Mouse (Mus musculus) brown adipose tissue, adult 24 weeks (tissue): ENCODE data around the gene Sim2. TPM values are rescaled to one million over a fixed set of nuclear protein-coding genes. Genes with fewer than 3 reads are reported as not detected.

Source experiments
- H3K27ac ChIP-seq: fragments of 200-500 bp; replicated peaks from 2 replicates; pipeline ENCODE4 v1.5.1; 2012; ENCODE audit warnings: low read depth, mild to moderate bottlenecking, low read length
- H3K4me1 ChIP-seq: fragments of 200-500 bp; 2 replicates; pipeline ENCODE4 v1.6.1; 2012; ENCODE audit warnings: low read length, mixed read lengths; ENCODE audit not compliant: control insufficient read depth, insufficient read depth, insufficient read length
- H3K4me3 ChIP-seq: fragments of 200-500 bp; 2 replicates; pipeline ENCODE4 v1.5.1; 2012; ENCODE audit warnings: low read depth, mild to moderate bottlenecking, low read length, moderate library complexity; ENCODE audit not compliant: insufficient read depth
- polyA plus RNA-seq: library from polyadenylated mRNA; stranded (reverse); fragments of >200 nt; gene quantifications from 2 replicates; pipeline ENCODE4 v1.2.4, GENCODE M21; 2012; ENCODE audit not compliant: missing spikeins, insufficient read depth, insufficient read length

The Sim2 gene
- polyA plus RNA-seq, 1 experiment, result 0.52 TPM

DNA sequence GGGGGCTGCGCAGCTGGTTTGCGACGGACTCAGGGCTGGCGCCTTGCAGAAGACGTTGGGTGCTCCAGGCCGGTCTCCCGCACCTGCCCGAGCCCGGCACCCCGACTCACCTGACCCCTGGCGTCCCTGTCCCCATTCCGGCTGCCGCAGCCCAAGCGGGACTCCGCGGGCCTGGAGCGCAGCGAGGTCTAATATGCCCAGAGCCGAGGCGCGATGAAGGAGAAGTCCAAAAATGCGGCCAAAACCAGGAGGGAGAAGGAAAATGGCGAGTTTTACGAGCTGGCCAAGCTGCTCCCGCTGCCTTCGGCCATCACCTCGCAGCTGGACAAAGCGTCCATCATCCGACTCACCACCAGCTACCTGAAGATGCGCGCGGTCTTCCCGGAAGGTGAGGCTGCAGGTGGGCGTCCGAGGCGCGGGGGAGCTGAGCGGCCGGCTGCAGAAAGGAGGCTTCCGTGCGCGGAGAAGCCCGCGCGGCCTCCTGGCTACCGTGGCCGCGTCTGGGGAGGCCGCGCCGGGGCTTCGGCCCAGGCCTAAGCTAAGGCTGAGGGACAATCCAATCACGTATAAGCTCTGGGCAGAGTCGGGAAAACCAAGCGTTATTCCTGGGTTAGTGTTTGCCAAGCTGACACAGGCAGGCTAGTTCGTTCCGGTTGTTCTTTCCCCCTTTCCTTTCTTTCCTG, 1.0 kb downstream of the Sim2 start:
- Histone ChIP-seq H3K4me1 (peaks cover 3% of the 10 kb centered on the region; the same call in 1 of the 2 replicates), H3K4me3 (peak overlapping the region; percentile 57)

DNA sequence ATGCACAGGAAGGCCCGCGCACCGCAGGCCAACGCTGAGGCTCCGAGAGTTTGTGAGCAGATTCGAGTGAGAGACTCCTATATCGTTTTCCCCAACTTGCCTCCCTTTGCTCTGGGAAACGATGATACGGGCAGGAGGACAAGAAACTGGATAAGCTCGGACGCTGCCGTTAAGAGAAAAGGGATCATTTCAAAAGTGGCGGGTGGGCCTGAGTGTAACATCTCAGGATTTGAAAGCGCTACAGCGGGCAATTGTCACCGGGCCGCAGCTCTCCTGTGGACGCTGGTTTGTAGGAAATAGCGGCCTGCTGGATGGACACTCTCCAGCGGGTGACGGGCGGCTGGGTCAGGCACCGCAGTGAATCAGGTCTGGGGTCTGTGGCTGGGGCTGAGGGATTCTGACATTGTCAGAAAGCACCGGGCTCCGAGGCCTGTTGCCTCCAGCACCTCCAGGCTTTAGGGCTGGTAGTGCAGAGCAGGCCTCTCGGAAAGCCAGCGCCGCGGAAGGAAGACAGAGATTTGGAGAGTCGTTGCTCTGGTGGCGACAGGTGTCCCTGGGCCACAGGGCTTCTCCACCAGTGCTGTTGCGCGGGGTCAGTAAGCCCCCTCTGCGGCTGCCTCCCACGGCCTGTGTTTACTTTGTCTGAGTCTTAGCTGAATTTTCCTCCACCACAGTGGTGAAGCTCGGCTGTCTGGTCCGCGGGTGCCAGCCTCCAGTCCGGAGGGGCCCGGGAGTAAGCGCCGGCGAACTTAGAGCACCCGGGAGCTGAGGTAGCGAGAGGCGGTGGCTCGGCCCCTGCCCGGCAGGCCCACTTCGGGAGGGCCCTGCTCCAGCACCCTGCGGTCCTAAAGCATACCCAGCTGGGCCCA, 2.2 kb downstream of the Sim2 start:
- H3K4me1 ChIP-seq, result peaks cover 3% of the 10 kb centered on the region; the same call in 1 of the 2 replicates
- peak overlapping the region; percentile 42 for H3K4me3 ChIP-seq
- no peak overlapping the region for H3K27ac ChIP-seq

More for the DNA sequence above, 1.0 kb downstream of the Sim2 start:
- H3K27ac ChIP-seq, result no peak overlapping the region

DNA sequence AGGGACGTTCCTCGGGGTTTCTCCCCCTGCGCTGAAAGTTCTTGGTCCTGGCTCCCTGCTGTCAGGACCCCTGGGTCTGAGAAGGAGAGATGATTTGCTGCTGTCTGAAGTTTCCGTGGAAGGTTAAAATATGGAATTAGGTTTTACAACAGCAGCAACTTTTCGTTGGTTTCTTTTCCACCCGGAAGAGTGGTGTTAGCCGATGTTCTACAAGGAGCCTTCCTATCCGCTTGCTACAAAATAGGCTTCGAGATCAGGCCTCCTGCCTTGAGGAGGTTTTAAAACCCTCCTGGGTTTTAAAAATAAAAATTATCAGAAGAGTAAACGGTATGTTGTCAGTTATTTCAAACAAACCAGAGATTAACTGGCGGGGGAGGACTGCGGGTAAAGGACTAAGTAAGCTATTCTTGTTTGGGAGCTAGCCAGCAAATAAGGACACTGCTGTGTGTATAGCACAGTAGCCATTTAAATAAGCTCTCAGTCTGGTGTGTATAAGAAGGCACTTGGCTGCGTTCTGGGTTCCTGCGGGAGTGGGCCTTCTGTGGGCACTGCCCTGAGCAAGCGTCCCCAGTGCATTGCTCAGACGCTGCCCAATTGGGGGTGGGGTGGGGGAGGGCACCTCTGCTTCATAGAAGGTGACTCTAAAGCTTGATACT, 3.0 kb downstream of the Sim2 start:
- H3K4me1 ChIP-seq, result peaks cover 3% of the 10 kb centered on the region; the same call in 1 of the 2 replicates
- no peak overlapping the region for H3K27ac ChIP-seq
- peak overlapping the region; percentile 42 for H3K4me3 ChIP-seq

DNA sequence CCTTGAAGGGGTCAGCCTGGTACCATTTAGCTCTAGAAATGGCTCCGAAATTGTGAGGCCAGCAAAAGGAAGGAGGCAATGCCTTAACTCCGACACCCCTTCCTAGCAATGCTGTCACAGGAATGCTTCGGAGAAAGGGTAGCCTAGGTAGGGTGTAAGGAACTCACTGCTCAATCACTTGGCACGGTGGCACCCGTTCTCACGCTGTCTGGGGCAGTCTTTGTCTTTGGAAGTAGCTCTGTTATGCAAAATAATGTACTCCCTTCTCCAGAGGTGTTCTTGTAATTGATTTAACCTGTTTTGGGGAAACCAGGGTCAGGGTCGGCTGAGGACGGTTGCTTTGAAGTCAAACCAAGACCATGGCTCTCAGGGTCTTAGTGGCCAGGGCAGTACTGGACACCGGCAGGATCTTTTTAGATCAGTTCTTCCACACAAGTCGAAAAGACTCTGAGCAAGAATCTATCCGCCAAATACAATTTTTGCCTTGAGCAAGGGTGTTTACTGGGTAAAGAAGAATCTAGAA, 3.6 kb downstream of the Sim2 start:
- Histone ChIP-seq H3K4me1 (peaks cover 3% of the 10 kb centered on the region; the same call in 1 of the 2 replicates), H3K27ac (no peak overlapping the region)

DNA sequence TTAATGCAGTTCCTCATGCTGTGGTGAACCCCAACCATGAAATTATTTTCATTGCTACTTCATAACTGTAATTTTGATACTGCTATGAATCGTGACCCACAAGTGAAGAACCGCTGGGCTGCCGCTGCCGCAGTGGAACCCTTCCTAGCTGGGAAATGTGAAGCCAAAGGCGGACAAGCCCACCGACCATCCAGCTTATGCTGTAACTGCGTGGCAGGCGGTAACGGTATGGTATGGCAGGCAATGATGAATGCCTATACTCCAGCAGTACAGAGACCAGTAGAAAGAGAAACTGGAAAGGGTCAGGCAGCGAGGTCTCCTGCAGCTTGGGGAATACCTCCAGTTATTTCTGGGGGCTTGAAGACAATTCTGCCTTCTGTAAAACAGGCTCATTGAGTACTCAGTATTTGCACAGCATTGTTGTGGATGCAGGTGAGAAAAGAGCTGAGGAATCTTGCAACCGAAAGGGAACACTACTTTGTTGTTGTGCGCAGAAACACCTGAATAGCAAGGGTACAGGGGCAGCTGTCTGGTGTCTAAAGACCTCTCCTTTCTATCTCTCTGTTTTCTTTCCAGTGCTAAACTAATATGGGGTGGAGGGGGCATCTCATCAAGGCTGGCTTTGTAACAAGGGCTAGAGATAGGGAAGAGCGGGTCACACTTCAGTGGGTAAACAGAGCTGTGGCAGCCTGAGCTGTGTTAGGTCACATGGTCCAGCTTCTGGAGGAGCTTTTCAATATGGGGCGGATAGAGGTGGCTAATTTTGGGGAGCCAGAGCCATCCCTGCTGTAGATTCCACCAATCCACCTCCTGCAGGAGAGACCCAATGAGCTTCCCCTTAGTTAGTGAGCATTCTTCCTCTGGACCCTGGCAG, 4.3 kb downstream of the Sim2 start:
- peaks cover 3% of the 10 kb centered on the region; the same call in 1 of the 2 replicates for H3K4me1 ChIP-seq
- no peak overlapping the region for H3K27ac ChIP-seq
- H3K4me3 ChIP-seq, result no peak overlapping the region

More for the DNA sequence above, 3.6 kb downstream of the Sim2 start:
- H3K4me3 ChIP-seq, result no peak overlapping the region

DNA sequence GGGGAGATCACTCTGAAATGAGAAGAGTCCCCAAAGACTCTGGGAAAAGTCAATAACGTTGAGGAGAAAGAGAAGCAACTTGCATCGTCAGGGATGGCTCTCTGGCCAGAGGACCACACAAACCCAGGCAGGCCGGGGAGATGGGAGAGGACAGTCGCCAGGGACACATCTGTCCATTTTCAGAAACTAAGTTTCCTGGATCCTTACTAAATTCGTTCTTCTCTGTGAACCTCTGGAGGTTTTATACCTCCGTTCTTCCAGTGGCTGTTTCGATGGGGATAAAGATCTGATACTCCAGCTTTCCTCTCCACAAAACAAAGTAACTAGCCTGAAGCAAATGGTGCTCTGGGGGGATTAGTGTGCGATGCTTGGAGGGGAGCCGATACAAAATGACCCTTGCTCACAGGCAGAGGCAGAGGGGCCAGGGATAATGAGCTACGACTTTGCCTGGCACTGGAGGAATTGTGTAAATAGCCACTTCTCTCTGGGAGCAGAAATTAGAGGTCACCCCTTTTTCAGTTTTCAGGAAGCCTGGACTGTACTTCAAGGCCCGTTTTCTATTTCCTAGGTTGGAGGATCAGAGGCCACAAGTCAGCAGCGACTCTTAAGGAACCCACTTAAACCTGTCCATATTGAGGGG, 7.9 kb downstream of the Sim2 start:
- Histone ChIP-seq H3K4me3 (no peak overlapping the region), H3K27ac (no peak overlapping the region), H3K4me1 (no peaks in the 10 kb centered on the region)

DNA sequence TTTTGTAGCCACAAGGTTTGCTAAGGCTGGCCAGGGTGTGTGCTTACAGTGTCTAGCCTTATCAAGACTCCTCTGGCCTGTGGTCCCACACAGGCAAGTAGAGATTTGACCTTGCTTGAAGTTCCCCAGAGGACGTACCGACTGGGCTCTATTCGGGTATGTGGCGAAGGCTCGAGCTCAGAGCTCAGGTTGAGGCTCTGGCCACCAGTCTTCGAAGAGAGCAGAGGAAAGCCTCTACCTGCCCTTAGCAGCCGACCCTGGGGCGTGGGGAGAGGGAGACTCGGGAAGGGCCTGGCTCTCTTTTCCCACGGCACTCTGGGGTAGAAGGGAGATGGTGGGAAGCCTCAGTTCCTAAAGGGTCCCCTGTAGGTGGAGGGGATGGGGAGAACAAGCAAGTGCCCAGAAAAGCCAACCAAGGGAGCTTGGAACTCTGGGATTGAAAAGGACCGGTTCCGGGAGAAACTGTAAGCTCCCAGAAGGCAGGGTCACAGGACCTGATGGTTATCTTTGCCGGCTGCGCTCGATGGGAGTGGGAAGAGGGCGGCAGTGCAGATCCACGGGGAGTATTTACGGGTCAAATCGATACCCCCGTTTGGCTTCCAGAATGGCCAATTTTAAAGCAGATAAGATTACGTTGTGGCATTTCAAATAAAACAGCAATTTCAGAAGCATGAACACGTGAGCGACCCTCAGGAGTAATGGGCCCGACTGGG, 8.6 kb downstream of the Sim2 start:
- Histone ChIP-seq H3K27ac (no peak overlapping the region), H3K4me1 (no peaks in the 10 kb centered on the region), H3K4me3 (no peak overlapping the region)

DNA sequence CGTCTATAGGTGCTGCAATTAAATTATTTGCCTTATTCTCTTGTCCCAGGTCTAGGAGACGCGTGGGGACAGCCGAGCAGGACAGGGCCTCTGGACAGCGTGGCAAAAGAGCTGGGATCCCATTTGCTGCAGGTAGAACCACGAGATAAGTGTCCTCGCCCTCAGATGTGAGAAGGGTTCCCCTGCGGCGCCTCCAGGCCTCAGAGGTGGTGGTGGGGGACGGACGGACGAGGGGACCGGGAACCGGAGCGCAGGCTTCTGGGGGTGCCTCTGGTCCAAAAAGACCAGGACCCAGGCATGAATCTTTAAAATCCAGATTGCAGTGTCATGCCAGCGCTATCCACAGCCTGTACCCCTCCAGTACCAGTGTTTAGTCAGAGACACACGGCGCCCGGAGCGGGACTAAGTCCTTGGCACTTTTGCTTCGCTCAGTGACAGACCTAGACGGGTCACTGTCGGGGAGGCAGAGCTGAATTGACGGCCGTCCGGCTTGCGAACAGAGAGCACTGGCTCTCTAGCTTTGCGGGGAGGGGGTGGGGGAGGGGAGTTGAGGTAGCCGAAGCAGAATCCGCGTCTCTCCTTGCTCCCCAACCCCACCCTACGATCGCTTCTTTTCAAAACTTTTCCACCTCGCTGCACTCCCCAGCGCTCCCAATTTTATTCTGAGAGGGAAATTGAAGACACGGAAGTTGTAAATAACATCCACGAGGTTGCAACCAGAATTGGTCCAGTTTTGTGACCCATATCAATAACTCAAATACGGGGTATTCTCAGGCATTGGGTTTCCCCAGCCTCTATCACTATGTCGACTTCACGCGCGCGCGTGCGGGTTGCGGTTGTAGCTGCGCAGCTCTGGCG, 9.7 kb downstream of the Sim2 start:
- Histone ChIP-seq H3K4me1 (no peaks in the 10 kb centered on the region), H3K4me3 (no peak overlapping the region), H3K27ac (no peak overlapping the region)

DNA sequence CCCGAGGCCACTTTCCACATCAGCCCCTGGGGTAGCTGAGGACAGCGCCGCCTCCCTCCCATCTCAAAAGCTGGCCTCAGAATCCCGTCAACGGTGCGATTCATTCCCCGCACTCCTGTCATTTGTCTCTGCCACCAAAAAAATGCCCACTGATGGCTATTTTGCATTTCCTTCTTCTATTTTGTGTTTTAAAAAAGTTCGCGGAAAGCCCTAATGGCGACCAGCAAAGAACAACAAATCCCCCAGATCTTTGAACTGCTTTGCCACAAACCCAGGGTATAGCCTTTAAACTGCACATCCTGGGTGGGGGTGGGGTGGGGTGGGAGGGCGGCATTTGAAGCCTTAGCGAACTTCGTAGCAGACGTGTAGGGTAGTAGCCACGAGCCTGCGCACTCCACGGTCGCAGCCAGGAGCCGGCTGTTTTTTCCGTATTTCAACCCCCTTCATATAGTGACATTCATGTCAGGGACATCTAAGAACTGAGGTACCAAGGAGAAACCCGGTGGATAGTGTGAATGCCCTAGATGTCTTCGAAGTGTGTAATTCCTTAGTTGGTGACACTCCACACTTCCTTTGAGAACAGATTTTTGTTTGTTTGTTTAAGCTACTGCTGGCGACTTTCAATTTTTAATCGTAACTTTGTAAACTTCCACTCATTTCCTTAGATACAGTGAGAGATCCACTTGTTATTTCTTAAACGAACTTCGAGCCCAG, 10.5 kb downstream of the Sim2 start:
- no peak overlapping the region for H3K4me3 ChIP-seq
- H3K4me1 ChIP-seq, result no peaks in the 10 kb centered on the region

DNA sequence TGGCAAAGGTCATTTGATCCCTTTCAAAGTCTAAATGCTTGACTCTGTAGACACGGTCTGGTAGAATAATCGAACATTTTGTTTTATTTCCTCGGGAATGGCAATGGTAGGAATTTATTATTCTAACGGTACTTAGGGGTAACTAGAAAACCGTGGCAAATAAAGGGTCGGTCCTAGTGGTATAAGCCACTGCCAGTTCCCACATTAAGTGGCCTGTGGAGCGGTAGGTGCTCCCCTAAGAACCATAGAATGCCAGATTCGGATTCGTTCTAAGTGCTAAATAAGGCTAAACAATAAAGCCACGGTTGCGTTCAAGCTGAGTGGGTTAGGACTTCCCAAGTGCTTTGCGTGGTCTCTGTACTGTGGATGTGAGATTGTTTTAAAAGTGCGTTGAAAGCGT, 11.7 kb downstream of the Sim2 start:
- H3K4me3 ChIP-seq, result no peak overlapping the region
- no peaks in the 10 kb centered on the region for H3K4me1 ChIP-seq
- no peak overlapping the region for H3K27ac ChIP-seq

More for the DNA sequence above, 10.5 kb downstream of the Sim2 start:
- H3K27ac ChIP-seq, result no peak overlapping the region

DNA sequence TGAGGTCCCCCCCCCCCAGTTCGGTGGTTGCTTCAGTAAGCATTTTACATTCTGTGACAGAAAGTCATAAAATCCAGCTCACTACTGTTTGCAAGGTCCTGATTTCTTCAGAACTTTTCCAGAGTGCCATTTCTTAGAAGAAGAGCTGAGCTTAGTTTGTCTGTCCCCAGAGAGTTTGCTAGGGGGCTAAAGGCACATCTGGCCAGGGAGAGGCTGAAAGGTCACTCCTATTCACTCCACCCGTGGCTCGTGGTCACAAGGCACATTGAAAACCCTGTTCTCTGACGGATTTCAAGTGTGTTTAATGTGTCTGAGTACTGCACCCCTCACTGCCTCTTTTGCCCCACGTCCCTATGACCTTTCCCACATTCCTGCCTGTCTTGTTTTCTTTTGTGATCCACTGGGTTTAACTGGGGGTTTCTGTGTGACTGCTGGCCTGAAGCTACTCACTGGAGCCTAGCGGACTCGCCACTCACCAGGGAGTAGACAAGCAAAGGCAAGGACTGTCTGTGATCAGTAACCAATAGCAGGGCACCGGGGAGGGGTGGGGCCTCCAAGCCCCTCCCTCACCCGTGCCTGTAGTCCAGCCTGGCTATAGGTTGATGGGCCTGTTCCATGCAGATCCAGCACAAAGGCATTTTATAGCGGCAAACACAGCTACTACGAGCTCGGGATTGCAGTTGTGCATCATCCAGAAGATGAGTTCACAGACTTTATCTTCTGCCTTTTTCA, 13.2 kb downstream of the Sim2 start:
- Histone ChIP-seq H3K4me3 (no peak overlapping the region), H3K4me1 (no peaks in the 10 kb centered on the region), H3K27ac (no peak overlapping the region)

DNA sequence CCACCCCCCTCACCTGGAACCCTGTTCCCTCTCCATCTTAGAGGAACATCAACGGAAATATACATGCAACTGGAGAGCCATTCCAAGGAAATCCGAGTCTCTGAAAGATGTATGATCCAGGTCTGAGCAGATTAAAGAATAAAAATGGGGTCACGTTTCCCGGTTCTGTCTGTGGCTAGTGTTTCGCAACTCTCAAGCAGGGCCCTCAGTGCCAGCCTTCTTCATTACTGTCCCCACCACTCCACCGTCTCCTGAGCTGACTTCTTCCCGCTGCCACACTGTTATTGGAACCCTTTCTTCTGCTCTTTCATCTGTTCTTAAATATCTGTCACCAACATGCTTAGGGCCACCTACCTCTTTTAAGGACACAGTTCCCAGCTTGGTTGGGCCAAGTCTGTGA, 28.4 kb downstream of the Sim2 start:
- no peak overlapping the region for H3K4me3 ChIP-seq
- no peak overlapping the region for H3K27ac ChIP-seq
- no peaks in the 10 kb centered on the region for H3K4me1 ChIP-seq
